Mouse (Mus musculus): ENCODE data around the gene Csmd2.

GRCm38 (mm10) chr4:128342208-128342607, 354.6 kb downstream of the Csmd2 start:
- TF ChIP-seq CTCF (IDR thresholded peaks at IDR 0.05; ENCODE audit: low read depth, low read length) (no peak), POLR2AphosphoS5 (IDR thresholded peaks at IDR 0.05; ENCODE audit: insufficient replicate concordance, low read depth, low read length) (no peak), TAL1 (conservative IDR thresholded peaks at IDR 0.05; ENCODE audit: low read depth, low read length) (no peak)
